Mouse (Mus musculus) heart, adult 2 months (tissue): ENCODE measurements around the gene Slc13a2. TPM values are rescaled to one million over a fixed set of nuclear protein-coding genes. Genes with fewer than 3 reads are reported as not detected.
A peak's percentile ranks its signal among the peaks of the same experiment; 100 is the strongest.

Source experiments
- DNase-seq, 2 experiments: peaks; one replicate each; pipeline ENCODE4 v3.0.0; 2021
- H3K27ac ChIP-seq: fragments of 200-600 bp; 2 replicates; pipeline ENCODE4 v1.8.1; 2022
- H3K27me3 ChIP-seq: fragments of 200-500 bp; 2 replicates; pipeline ENCODE4 v1.6.1; 2012; ENCODE audit warnings: mild to moderate bottlenecking, low read length, inconsistent platforms, mixed read lengths; ENCODE audit not compliant: control insufficient read depth, insufficient read depth
- H3K36me3 ChIP-seq: fragments of 200-500 bp; 2 replicates; pipeline ENCODE4 v1.6.1; 2012; ENCODE audit warnings: low read length, inconsistent platforms; ENCODE audit not compliant: control insufficient read depth, insufficient read depth
- H3K4me1 ChIP-seq: fragments of 200-500 bp; 2 replicates; pipeline ENCODE4 v1.6.1; 2011; ENCODE audit warnings: low read length; ENCODE audit not compliant: control insufficient read depth, insufficient read depth
- H3K4me3 ChIP-seq: fragments of 200-600 bp; 2 replicates; pipeline ENCODE4 v1.8.1; 2022
- H3K79me2 ChIP-seq: fragments of 200-500 bp; replicated peaks from 2 replicates; pipeline ENCODE4 v1.6.1; 2012; ENCODE audit warnings: mild to moderate bottlenecking, inconsistent platforms, low read length, moderate library complexity, mixed read lengths; ENCODE audit not compliant: control insufficient read depth, insufficient read depth
- H3K9ac ChIP-seq: fragments of 200-500 bp; 2 replicates; pipeline ENCODE4 v1.6.1; 2012; ENCODE audit warnings: low read depth, mild to moderate bottlenecking, control low read depth, inconsistent platforms, low read length, mixed read lengths
- CTCF ChIP-seq: fragments of 200-600 bp; IDR thresholded peaks from 2 replicates; pipeline ENCODE4 v1.8.1; 2022; ENCODE audit warnings: antibody characterized with exemption, mild to moderate bottlenecking, moderate library complexity
- EP300 ChIP-seq: fragments of 200-500 bp; IDR thresholded peaks from 2 replicates; pipeline ENCODE4 v1.6.1; 2011; ENCODE audit warnings: low read depth, low read length, control low read depth; ENCODE audit not compliant: insufficient read depth
- POLR2A ChIP-seq: fragments of 200-500 bp; IDR thresholded peaks from 2 replicates; pipeline ENCODE4 v1.6.1; 2011; ENCODE audit warnings: mild to moderate bottlenecking, low read depth, low read length, control low read depth; ENCODE audit not compliant: insufficient read depth
- WGBS: fragments of 180-500 bp; shearing (Covaris S2); methylation state at CpG from one replicate; pipeline ENCODE4 v1.1.7; 2018; 5-methylcytosine and 5-hydroxymethylcytosine counted together
- intact Hi-C: fragments of 180-260 bp; cut with DNase I; formaldehyde crosslinking; loops from one replicate; pipeline ENCODE4 v1.15.1; 2025
- polyA plus RNA-seq: library from polyadenylated mRNA; depleted of rRNA; stranded (reverse); fragments of >200 nt; gene quantifications from 2 replicates; pipeline ENCODE4 v1.2.3, GENCODE M21; 2012
- total RNA-seq, 2 experiments: library from RNA; stranded (reverse); gene quantifications; 2 replicates each; pipeline ENCODE4 v1.2.3; 2021

Slc13a2 gene
- total and polyA plus RNA-seq, 3 experiments = 0.23 TPM; not detected in 2

GRCm38 (mm10) chr11:78465568-78466180 lies 43.7 kb upstream of the Slc13a2 start, which contains the start of gene Slc46a1:
Slc46a1 (plus strand) TSS chr11:78465697.
- TF ChIP-seq CTCF = no peak
- no peak for TF ChIP-seq POLR2A
- TF ChIP-seq EP300 = no peak
- intact Hi-C loops = no loop called here
- Histone ChIP-seq H3K27ac (peak within 1 kb of the TSS; percentile 65), H3K27me3 (no peaks in the 10 kb centered on the region), H3K36me3 (no peaks in the 10 kb centered on the region), H3K4me3 (peak within 1 kb of the TSS; percentile 82), H3K79me2 (no peaks in the 10 kb centered on the region), H3K9ac (peak within 1 kb of the TSS; percentile 83), H3K4me1 (peaks cover 2% of the 10 kb centered on the region; the same call in 1 of the 2 replicates)
- DNase-seq = peak; percentile 86 to 87
- WGBS = under 1% methylated on average over 41 of the region's 41 CpGs

GRCm38 (mm10) chr11:78465116-78465515 lies 43.1 kb upstream of the Slc13a2 start:
- intact Hi-C loops = no loop called here
- Histone ChIP-seq H3K36me3 (no peaks in the 10 kb centered on the region), H3K4me3 (peak overlapping the region; percentile 82), H3K9ac (no peak overlapping the region), H3K4me1 (peaks cover 2% of the 10 kb centered on the region; the same call in 1 of the 2 replicates), H3K79me2 (no peaks in the 10 kb centered on the region), H3K27ac (no peak overlapping the region), H3K27me3 (no peaks in the 10 kb centered on the region)
- TF ChIP-seq EP300 (no peak), POLR2A (no peak), CTCF (no peak)
- WGBS = 52% methylated on average over 9 of the region's 9 CpGs
- DNase-seq = no peak

- peaks cover 2% of the 10 kb centered on the region; the same call in 1 of the 2 replicates for H3K4me1 ChIP-seq
- H3K9ac ChIP-seq = no peak overlapping the region
- TF ChIP-seq EP300 (no peak), CTCF (no peak), POLR2A (no peak)
- H3K27me3 ChIP-seq = no peaks in the 10 kb centered on the region
- H3K4me3 ChIP-seq = no peak overlapping the region
- 36% methylated on average over 13 of the region's 13 CpGs for WGBS
- H3K79me2 ChIP-seq = no peaks in the 10 kb centered on the region
- intact Hi-C loops = no loop called here
- H3K36me3 ChIP-seq = no peaks in the 10 kb centered on the region
- H3K27ac ChIP-seq = no peak overlapping the region
- DNase-seq = no peak
These were observed 41.4 kb upstream of the Slc13a2 start for GRCm38 (mm10) chr11:78463286-78464036.

GRCm38 (mm10) chr11:78462669-78463068 lies 40.7 kb upstream of the Slc13a2 start:
- Histone ChIP-seq H3K4me3 (no peak overlapping the region), H3K27me3 (no peaks in the 10 kb centered on the region), H3K4me1 (peaks cover 2% of the 10 kb centered on the region; the same call in 1 of the 2 replicates), H3K36me3 (no peaks in the 10 kb centered on the region), H3K79me2 (no peaks in the 10 kb centered on the region), H3K9ac (no peak overlapping the region), H3K27ac (no peak overlapping the region)
- intact Hi-C loops = no loop called here
- DNase-seq = no peak
- TF ChIP-seq CTCF (no peak), EP300 (no peak), POLR2A (no peak)
- 92% methylated on average over 5 of the region's 5 CpGs for WGBS

- 51% methylated on average over 1 of the region's 1 CpGs for WGBS
- H3K36me3 ChIP-seq = no peaks in the 10 kb centered on the region
- intact Hi-C loops = no loop called here
- DNase-seq = no peak
- TF ChIP-seq POLR2A (no peak), CTCF (peak; percentile 41)
- H3K4me3 ChIP-seq = no peak overlapping the region
- no peak overlapping the region for H3K27ac ChIP-seq
- no peaks in the 10 kb centered on the region for H3K27me3 ChIP-seq
- no peaks in the 10 kb centered on the region for H3K79me2 ChIP-seq
- H3K9ac ChIP-seq = no peak overlapping the region
- H3K4me1 ChIP-seq = peaks cover 2% of the 10 kb centered on the region; the same call in 1 of the 2 replicates
These were observed 39.9 kb upstream of the Slc13a2 start for GRCm38 (mm10) chr11:78461894-78462293.

- no peaks in the 10 kb centered on the region for H3K79me2 ChIP-seq
- intact Hi-C loops = no loop called here
- 73% methylated on average over 17 of the region's 17 CpGs for WGBS
- no peak overlapping the region for H3K4me3 ChIP-seq
- TF ChIP-seq POLR2A (no peak), CTCF (no peak), EP300 (no peak)
- no peaks in the 10 kb centered on the region for H3K4me1 ChIP-seq
- no peak for DNase-seq
- no peak overlapping the region for H3K27ac ChIP-seq
- H3K9ac ChIP-seq = no peak overlapping the region
- H3K27me3 ChIP-seq = no peaks in the 10 kb centered on the region
- no peaks in the 10 kb centered on the region for H3K36me3 ChIP-seq
These were observed 36.7 kb upstream of the Slc13a2 start for GRCm38 (mm10) chr11:78458740-78459139.
